Mouse (Mus musculus) spleen, adult 2 months (tissue): ENCODE data around the gene Nrsn2. TPM values are rescaled to one million over a fixed set of nuclear protein-coding genes. Genes with fewer than 3 reads are reported as not detected.

Source experiments
- DNase-seq, 2 experiments: peaks; one replicate each; pipeline versions ENCODE4 v3.0.0 to v3.0.0-alpha.2; 2012 to 2021; ENCODE audit warnings: low spot score in 2 of 2, low read depth in 1 of 2
- H3K27ac ChIP-seq: fragments of 200-500 bp; 2 replicates; pipeline ENCODE4 v1.5.1; 2012; ENCODE audit warnings: low read length, inconsistent platforms; ENCODE audit not compliant: insufficient read depth
- H3K27me3 ChIP-seq: fragments of 200-500 bp; 2 replicates; pipeline ENCODE4 v1.6.1; 2012; ENCODE audit warnings: mild to moderate bottlenecking, moderate library complexity, low read length, inconsistent platforms; ENCODE audit not compliant: control insufficient read depth, insufficient read depth
- H3K36me3 ChIP-seq: fragments of 200-500 bp; 2 replicates; pipeline ENCODE4 v1.6.1; 2012; ENCODE audit warnings: mild to moderate bottlenecking, low read length, inconsistent platforms; ENCODE audit not compliant: control insufficient read depth, insufficient read depth
- H3K4me1 ChIP-seq: fragments of 200-500 bp; 2 replicates; pipeline ENCODE4 v1.6.1; 2011; ENCODE audit warnings: inconsistent platforms; ENCODE audit not compliant: control insufficient read depth, insufficient read depth, insufficient read length
- H3K4me3 ChIP-seq: fragments of 200-500 bp; 2 replicates; pipeline ENCODE4 v1.5.1; 2011; ENCODE audit warnings: mild to moderate bottlenecking, inconsistent platforms; ENCODE audit not compliant: insufficient read depth, insufficient read length; ENCODE audit errors: extremely low read depth
- CTCF ChIP-seq: fragments of 200-500 bp; IDR thresholded peaks from 2 replicates; pipeline ENCODE4 v1.5.1; 2011; ENCODE audit warnings: mild to moderate bottlenecking, inconsistent platforms; ENCODE audit not compliant: insufficient read depth, insufficient read length, insufficient replicate concordance; ENCODE audit errors: extremely low read depth
- POLR2A ChIP-seq: fragments of 200-500 bp; IDR thresholded peaks from 2 replicates; pipeline ENCODE4 v1.6.1; 2011; ENCODE audit warnings: low read depth, low read length, inconsistent platforms
- WGBS: fragments of 180-500 bp; shearing (Covaris S2); methylation state at CpG from one replicate; pipeline ENCODE4 v1.1.7; 2018; 5-methylcytosine and 5-hydroxymethylcytosine counted together
- polyA plus RNA-seq: library from polyadenylated mRNA; depleted of rRNA; stranded (reverse); fragments of >200 nt; gene quantifications from 2 replicates; pipeline ENCODE4 v1.2.3, GENCODE M21; 2012

Gene Nrsn2
- polyA plus RNA-seq, 1 experiment = not detected

- Histone ChIP-seq H3K27ac (peak within 1 kb of the TSS; percentile 73), H3K27me3 (peaks cover 2% of the 10 kb centered on the region; the same call in 1 of the 2 replicates), H3K36me3 (no peaks in the 10 kb centered on the region), H3K4me3 (peak within 1 kb of the TSS; percentile 66), H3K4me1 (peaks cover 9% of the 10 kb centered on the region)
- peak; percentile 79 to 97 for DNase-seq
- 3% methylated on average over 91 of the region's 104 CpGs for WGBS
- TF ChIP-seq CTCF (no peak), POLR2A (no peak)
Observed at GRCm38 (mm10) chr2:152397680-152398435, 21.4 kb upstream of the Nrsn2 start, which contains the start of gene Sox12. TSS of gene Sox12 (minus strand) at chr2:152398063.

DNA sequence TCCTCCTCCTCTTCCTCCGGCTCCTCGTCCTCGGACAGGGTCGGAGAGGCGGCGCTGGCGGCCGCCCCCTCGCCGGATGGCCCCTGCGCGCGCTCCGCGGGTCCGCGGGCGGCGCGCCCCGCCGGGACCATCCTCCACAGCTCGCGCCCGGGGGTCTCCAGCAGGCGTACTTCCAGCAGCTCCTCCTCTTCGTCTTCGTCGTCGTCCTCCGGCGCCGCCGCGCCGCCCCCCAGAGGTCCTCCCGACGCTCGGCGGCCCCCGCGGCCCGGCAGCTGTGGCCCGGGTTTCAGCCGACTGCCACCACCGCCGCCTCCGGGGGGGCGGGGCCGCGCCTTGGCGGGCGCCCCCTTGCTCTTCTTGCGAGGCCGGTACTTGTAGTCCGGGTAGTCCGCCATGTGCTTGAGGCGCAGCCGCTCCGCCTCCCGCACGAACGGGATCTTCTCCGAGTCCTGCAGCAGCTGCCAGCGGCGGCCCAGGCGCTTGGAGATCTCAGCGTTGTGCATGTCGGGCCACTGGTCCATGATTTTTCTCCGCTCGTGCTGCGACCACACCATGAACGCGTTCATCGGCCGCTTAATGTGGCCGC, 20.7 kb upstream of the Nrsn2 start:
- peak overlapping the region; percentile 38; the same call in 1 of the 2 replicates for H3K27ac ChIP-seq
- H3K36me3 ChIP-seq = no peaks in the 10 kb centered on the region
- no peak for TF ChIP-seq POLR2A
- no peak for TF ChIP-seq CTCF
- H3K4me1 ChIP-seq = peaks cover 9% of the 10 kb centered on the region
- under 1% methylated on average over 75 of the region's 77 CpGs for WGBS
- H3K4me3 ChIP-seq = peak overlapping the region; percentile 66
- peaks cover 2% of the 10 kb centered on the region; the same call in 1 of the 2 replicates for H3K27me3 ChIP-seq
- peak; percentile 30 to 65 for DNase-seq

DNA sequence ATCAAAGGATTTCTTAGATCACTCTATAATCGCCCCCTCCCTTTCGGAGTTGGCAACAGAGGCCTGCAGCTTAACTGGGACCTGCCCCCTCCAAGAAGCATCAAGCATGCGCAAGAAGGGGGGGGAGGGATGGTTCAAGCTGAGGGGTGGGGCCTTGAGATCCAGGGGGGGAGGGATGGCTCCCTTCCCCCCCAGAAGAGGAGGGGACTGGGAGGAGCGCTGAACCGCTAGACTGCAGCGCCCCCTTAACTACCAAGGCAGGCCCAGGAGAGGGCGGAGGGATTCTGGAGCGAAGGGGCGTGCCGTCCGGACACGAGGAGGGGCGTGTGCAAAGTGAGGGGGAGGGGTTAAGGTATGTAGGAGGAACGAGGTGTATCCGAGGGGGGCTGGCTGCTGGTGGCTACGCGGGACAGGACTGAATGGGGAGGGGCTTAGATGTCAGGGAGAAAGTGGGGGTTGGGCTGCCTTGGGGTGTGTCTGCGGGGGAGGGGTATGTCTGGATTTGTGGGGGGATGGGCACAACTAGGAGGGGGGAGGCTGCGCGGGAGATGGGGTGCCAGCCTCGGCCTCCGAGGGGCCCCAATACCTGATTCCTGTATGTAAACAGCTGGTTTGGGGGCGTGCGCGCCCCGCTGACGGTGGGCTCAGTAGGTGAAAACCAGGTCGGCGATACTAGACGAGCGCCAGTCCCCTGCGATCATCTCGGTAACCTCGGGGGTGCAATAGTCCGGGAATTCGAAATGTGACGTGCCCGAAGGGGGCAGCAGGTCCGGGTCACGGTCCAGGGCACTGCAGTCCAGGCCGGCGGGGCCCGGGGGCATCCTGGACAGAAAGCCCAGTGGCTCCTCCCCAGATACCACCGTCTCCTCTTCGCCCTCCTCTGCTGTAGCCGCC, 19.9 kb upstream of the Nrsn2 start:
- peak overlapping the region; percentile 66 for H3K4me3 ChIP-seq
- H3K36me3 ChIP-seq = no peaks in the 10 kb centered on the region
- DNase-seq = peak; percentile 46 to 60
- WGBS = 4% methylated on average over 46 of the region's 46 CpGs
- H3K27me3 ChIP-seq = peaks cover 2% of the 10 kb centered on the region; the same call in 1 of the 2 replicates
- no peak for TF ChIP-seq CTCF
- TF ChIP-seq POLR2A = no peak
- peak overlapping the region; percentile 38; the same call in 1 of the 2 replicates for H3K27ac ChIP-seq
- peaks cover 9% of the 10 kb centered on the region for H3K4me1 ChIP-seq

- Histone ChIP-seq H3K36me3 (no peaks in the 10 kb centered on the region), H3K4me1 (peaks cover 9% of the 10 kb centered on the region), H3K27me3 (peaks cover 2% of the 10 kb centered on the region; the same call in 1 of the 2 replicates), H3K4me3 (no peak overlapping the region), H3K27ac (no peak overlapping the region)
- 71% methylated on average over 13 of the region's 13 CpGs for WGBS
- TF ChIP-seq POLR2A (no peak), CTCF (no peak)
- DNase-seq = no peak
Observed at GRCm38 (mm10) chr2:152395271-152395920, 19.0 kb upstream of the Nrsn2 start.

- peaks cover 2% of the 10 kb centered on the region; the same call in 1 of the 2 replicates for H3K27me3 ChIP-seq
- peaks cover 4% of the 10 kb centered on the region for H3K4me1 ChIP-seq
- H3K4me3 ChIP-seq = no peak overlapping the region
- H3K27ac ChIP-seq = no peak overlapping the region
- DNase-seq = no peak
- 81% methylated on average over 9 of the region's 9 CpGs for WGBS
- H3K36me3 ChIP-seq = no peaks in the 10 kb centered on the region
- TF ChIP-seq CTCF (no peak), POLR2A (no peak)
Observed at GRCm38 (mm10) chr2:152393225-152394017, 17.0 kb upstream of the Nrsn2 start.
